Mouse (Mus musculus): ENCODE data around the gene Cyp2j5. TPM values are rescaled to one million over a fixed set of nuclear protein-coding genes. Genes with fewer than 3 reads are reported as not detected.
"Not testable (repeated sequence)": the region's sequence is repeated elsewhere in the genome, so short reads cannot be mapped to it uniquely, and the experiment has no call there.

Cyp2j5 gene
- polyA plus RNA-seq, 1 experiment from 2014 or later = not detected

DNA sequence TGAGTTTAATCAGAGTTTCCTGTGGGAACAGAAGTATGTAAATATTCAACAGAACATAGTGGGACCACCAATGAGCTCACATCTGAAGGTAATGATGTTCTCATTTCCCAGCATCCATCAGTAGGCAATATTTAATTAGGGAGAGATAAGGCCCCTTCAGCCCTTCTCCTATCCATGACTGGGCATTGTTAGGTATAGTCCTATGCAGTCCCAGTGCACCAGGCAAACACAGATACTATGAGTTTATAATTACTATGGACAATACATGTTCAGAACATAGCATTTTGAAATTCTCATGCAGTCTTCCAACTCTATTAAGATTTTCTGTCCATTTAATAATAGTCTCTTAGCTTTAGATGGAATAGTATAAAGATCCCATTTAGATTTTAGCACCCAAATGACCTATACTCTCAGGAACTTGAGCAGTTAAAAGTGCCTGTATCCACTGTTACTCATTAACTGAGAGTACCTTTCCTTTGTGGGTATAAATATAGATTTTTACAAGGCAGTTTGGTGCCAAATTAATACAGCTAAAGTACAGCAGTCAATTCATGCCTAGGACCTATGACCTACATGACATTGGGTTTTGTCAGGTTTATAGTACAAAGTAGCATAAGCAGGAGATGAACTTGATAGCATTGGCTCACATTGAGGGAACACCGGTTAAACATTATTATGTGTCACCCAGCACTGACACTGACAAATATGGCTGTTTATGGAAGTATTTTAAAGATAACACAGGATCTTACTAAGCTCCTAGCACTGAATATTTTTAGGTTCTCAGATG lies 907 bp upstream of the Cyp2j5 start:
- Histone ChIP-seq H3K9ac (no peak overlapping the region), H3K27ac (no peak overlapping the region)
- 92% methylated on average over 1 of the region's 1 CpGs for WGBS

GRCm38 (mm10) chr4:96635455-96635854 lies 28.5 kb downstream of the Cyp2j5 start:
- no peak overlapping the region for H3K4me2 ChIP-seq (replicated peaks)
- no peaks in the 10 kb centered on the region for H3K9me3 ChIP-seq (ENCODE audit: control insufficient read depth, low read length)
- ATAC-seq (ENCODE audit: low FRiP score) = no peak
- H3K27ac ChIP-seq = no peak overlapping the region
- no peak for DNase-seq (ENCODE audit: low spot score)
- H3K4me3 ChIP-seq (replicated peaks; ENCODE audit: low read length) = no peak overlapping the region
- 88% methylated on average over 1 of the region's 1 CpGs for WGBS
- no peaks in the 10 kb centered on the region for H3K27me3 ChIP-seq (ENCODE audit: control insufficient read depth, insufficient read depth, low read length)
- no peaks in the 10 kb centered on the region for H3K4me1 ChIP-seq (replicated peaks; ENCODE audit: control insufficient read depth, insufficient read depth, low read length)
- H3K36me3 ChIP-seq (replicated peaks; ENCODE audit: control insufficient read depth, insufficient read depth) = no peaks in the 10 kb centered on the region
- H3K9ac ChIP-seq = no peak overlapping the region

More for the DNA sequence above, 907 bp upstream of the Cyp2j5 start:
- H3K4me3 ChIP-seq (replicated peaks; ENCODE audit: low read length) = no peak overlapping the region
- H3K4me1 ChIP-seq (replicated peaks; ENCODE audit: control insufficient read depth, insufficient read depth, low read length) = no peaks in the 10 kb centered on the region
- H3K36me3 ChIP-seq (replicated peaks; ENCODE audit: control insufficient read depth, insufficient read depth) = no peaks in the 10 kb centered on the region
- no peak for ATAC-seq (ENCODE audit: low FRiP score)
- no peak for DNase-seq (ENCODE audit: low spot score)
- H3K27me3 ChIP-seq (ENCODE audit: control insufficient read depth, insufficient read depth, low read length) = no peaks in the 10 kb centered on the region
- H3K4me2 ChIP-seq (replicated peaks) = no peak overlapping the region
- no peaks in the 10 kb centered on the region for H3K9me3 ChIP-seq (ENCODE audit: control insufficient read depth, low read length)

- no peaks in the 10 kb centered on the region for H3K4me1 ChIP-seq (replicated peaks; ENCODE audit: control insufficient read depth, insufficient read depth, low read length)
- no peak overlapping the region for H3K4me2 ChIP-seq (replicated peaks)
- 0 out of 2 replicates have a peak, but pooled peaks cover 3% of the 10 kb centered on the region for H3K9me3 ChIP-seq (ENCODE audit: control insufficient read depth, low read length)
- ATAC-seq (ENCODE audit: low FRiP score) = no peak
- WGBS = 98% methylated on average over 1 of the region's 1 CpGs
- H3K27me3 ChIP-seq (ENCODE audit: control insufficient read depth, insufficient read depth, low read length) = no peaks in the 10 kb centered on the region
- H3K4me3 ChIP-seq (replicated peaks; ENCODE audit: low read length) = no peak overlapping the region
- DNase-seq (ENCODE audit: low spot score) = no peak
- no peaks in the 10 kb centered on the region for H3K36me3 ChIP-seq (replicated peaks; ENCODE audit: control insufficient read depth, insufficient read depth)
- no peak overlapping the region for H3K9ac ChIP-seq
- no peak overlapping the region for H3K27ac ChIP-seq
These were observed 41.5 kb downstream of the Cyp2j5 start for GRCm38 (mm10) chr4:96622474-96622873.

DNA sequence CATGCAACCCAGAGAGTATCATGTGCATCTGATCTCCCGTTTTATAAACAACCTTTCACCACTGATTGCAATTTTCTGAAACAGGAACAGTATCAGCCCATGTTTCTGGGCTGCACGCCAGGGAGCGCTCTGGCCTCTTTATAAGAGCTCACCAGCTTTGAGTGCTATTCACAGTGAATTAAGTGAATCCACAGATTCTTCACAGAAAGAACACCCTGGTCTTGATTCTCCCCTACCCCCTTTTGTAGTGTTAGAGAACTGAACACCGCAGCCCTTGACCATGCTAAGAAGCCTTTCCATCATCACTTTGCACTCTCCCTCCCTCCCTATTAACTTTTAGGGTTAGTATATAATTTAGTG lies 72.2 kb downstream of the Cyp2j5 start:
- Histone ChIP-seq H3K9me3 (ENCODE audit: control insufficient read depth, low read length) (no peaks in the 10 kb centered on the region), H3K4me1 (replicated peaks; ENCODE audit: control insufficient read depth, insufficient read depth, low read length) (no peaks in the 10 kb centered on the region; the same call in 1 of the 2 replicates), H3K4me3 (replicated peaks; ENCODE audit: low read length) (peak overlapping the region; percentile 30; the same call in 1 of the 2 replicates), H3K9ac (no peak overlapping the region), H3K27ac (0 out of 2 replicates have a peak overlapping the region, but pooled peaks have one; percentile 5), H3K4me2 (replicated peaks) (peak overlapping the region; percentile 46), H3K27me3 (ENCODE audit: control insufficient read depth, insufficient read depth, low read length) (no peaks in the 10 kb centered on the region), H3K36me3 (replicated peaks; ENCODE audit: control insufficient read depth, insufficient read depth) (no peaks in the 10 kb centered on the region)
- ATAC-seq (ENCODE audit: low FRiP score) (peak; percentile 80), DNase-seq (ENCODE audit: low spot score) (no peak)
- 28% methylated on average over 4 of the region's 4 CpGs for WGBS

DNA sequence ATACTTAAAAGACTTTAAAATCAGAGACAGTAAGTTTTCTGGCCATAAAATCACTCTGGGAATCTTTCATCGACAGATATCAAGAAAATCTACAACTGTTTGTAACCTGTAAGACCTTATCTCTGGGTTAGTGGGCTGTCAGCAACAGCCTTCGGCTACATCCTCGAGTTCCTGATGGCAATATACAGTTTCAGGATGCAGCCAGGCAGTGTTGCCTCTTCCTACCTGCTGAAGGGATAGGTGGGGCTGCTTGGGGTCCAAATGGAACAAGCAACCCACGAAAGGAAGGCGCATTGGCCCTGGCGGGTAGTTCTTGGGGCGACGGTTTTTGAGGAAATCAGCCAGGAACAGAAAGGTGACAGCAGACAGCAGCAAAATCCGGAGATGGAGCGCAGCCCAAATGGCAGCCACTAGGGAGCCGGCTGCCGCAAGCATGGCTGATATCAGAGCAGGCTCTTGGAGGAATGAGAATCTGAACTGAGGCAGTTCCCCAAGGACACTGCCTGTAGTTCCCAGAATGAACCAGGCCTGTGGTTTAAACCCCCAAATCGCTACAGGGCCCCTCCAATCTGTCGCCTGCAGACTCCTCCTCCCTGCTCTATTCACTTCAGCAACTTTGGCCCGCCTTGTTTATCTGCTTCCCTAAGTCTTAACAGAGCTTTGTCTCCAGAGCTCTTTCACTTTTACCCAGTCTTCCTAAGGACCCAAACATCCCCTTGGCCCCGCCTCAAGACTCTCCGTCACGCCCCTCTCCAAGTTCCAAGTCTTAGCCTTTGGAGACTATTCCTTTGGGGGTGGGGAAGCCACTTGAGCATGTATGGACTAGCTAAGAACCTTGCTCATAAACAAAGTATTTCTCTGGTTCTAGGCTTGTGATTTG lies 72.8 kb downstream of the Cyp2j5 start, which contains the start of gene Cyp2j9:
Gene Cyp2j9 (minus strand): TSS at position 668 of the 880 bp plus-strand sequence.
- Histone ChIP-seq H3K27ac (peak within 1 kb of the TSS; percentile 34), H3K4me3 (replicated peaks; ENCODE audit: low read length) (peak within 1 kb of the TSS; percentile 30), H3K27me3 (ENCODE audit: control insufficient read depth, insufficient read depth, low read length) (no peaks in the 10 kb centered on the region), H3K4me2 (replicated peaks) (peak within 1 kb of the TSS; percentile 46), H3K36me3 (replicated peaks; ENCODE audit: control insufficient read depth, insufficient read depth) (no peaks in the 10 kb centered on the region), H3K9me3 (ENCODE audit: control insufficient read depth, low read length) (no peaks in the 10 kb centered on the region), H3K4me1 (replicated peaks; ENCODE audit: control insufficient read depth, insufficient read depth, low read length) (no peaks in the 10 kb centered on the region; the same call in 1 of the 2 replicates), H3K9ac (peak within 1 kb of the TSS; percentile 46)
- DNase-seq (ENCODE audit: low spot score) (peak; percentile 68), ATAC-seq (ENCODE audit: low FRiP score) (peak; percentile 91)
- WGBS = 10% methylated on average over 18 of the region's 18 CpGs

DNA sequence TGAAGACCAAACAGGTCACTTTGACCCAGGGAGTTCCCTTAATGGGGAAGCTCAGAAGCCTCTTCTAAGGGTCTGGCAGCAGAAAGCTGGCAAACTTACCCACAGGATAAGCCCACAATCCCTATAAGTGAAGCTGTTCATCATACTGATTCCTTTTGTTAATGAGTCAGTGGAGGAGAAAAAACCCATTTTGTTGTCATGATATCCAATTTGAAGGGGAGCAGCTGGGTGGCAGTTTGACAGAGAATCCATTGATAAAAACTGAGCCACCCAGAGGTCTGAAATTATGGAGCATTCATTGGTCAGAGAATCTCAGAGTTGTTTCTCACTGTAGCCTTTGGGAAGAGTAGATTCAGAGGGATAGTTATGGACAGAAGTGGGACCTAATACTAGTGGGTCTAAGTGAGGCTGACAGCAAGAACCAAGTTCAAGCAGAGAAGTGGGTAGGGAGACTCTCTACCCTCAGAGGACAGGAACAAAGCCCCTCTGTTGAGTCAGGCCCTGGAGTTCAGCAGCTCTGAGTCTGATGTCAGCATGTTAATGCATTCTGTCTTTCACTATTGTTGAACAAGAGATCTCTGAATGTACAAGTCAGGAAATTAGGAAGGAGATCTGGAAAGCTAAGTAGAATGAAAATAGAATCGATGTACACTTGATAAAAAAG lies 82.4 kb downstream of the Cyp2j5 start:
- 62% methylated on average over 1 of the region's 1 CpGs for WGBS
- no peak for DNase-seq (ENCODE audit: low spot score)
- H3K4me3 ChIP-seq (replicated peaks; ENCODE audit: low read length) = no peak overlapping the region
- no peak for ATAC-seq (ENCODE audit: low FRiP score)
- no peak overlapping the region for H3K27ac ChIP-seq
- H3K4me1 ChIP-seq (replicated peaks; ENCODE audit: control insufficient read depth, insufficient read depth, low read length) = no peaks in the 10 kb centered on the region
- H3K9me3 ChIP-seq (ENCODE audit: control insufficient read depth, low read length) = no peaks in the 10 kb centered on the region
- no peak overlapping the region for H3K9ac ChIP-seq
- H3K4me2 ChIP-seq (replicated peaks) = no peak overlapping the region
- no peaks in the 10 kb centered on the region for H3K27me3 ChIP-seq (ENCODE audit: control insufficient read depth, insufficient read depth, low read length)
- H3K36me3 ChIP-seq (replicated peaks; ENCODE audit: control insufficient read depth, insufficient read depth) = no peaks in the 10 kb centered on the region

GRCm38 (mm10) chr4:96580351-96580750 lies 83.6 kb downstream of the Cyp2j5 start:
- H3K9ac ChIP-seq; ATAC-seq (ENCODE audit: low FRiP score): not testable (repeated sequence)
- WGBS = 67% methylated on average over 6 of the region's 6 CpGs

More at GRCm38 (mm10) chr4:96580351-96580750, 83.6 kb downstream of the Cyp2j5 start:
- H3K4me1 ChIP-seq (replicated peaks; ENCODE audit: control insufficient read depth, insufficient read depth, low read length); H3K27me3 ChIP-seq (ENCODE audit: control insufficient read depth, insufficient read depth, low read length); H3K4me2 ChIP-seq (replicated peaks); H3K36me3 ChIP-seq (replicated peaks; ENCODE audit: control insufficient read depth, insufficient read depth); DNase-seq (ENCODE audit: low spot score); H3K9me3 ChIP-seq (ENCODE audit: control insufficient read depth, low read length); H3K27ac ChIP-seq; H3K4me3 ChIP-seq (replicated peaks; ENCODE audit: low read length): not testable (repeated sequence)

Measured in hindbrain, embryonic 14.5 days (tissue).